Mouse (Mus musculus) kidney, embryonic 16.5 days (tissue): Measurements from ENCODE around the gene Wfikkn1. TPM values are rescaled to one million over a fixed set of nuclear protein-coding genes. Genes with fewer than 3 reads are reported as not detected.
"Not testable (repeated sequence)": the region's sequence is repeated elsewhere in the genome, so short reads cannot be mapped to it uniquely, and the experiment has no call there.

Experiments used
- ATAC-seq: fragments of 200-750 bp; cut with Nextera tagmentation; 2 replicates; pipeline ENCODE4 v1.8.0; 2017; ENCODE audit warnings: moderate TSS enrichment; ENCODE audit not compliant: low FRiP score, low TSS enrichment
- H3K27ac ChIP-seq: fragments of 300-500 bp; sonication (generic); 2 replicates; pipeline ENCODE4 v1.5.1; 2014; ENCODE audit warnings: low read length
- H3K27me3 ChIP-seq: fragments of 300-500 bp; sonication (generic); 2 replicates; pipeline ENCODE4 v1.6.1; 2014; ENCODE audit warnings: low read length, control low read depth, mixed read lengths; ENCODE audit not compliant: insufficient read depth
- H3K36me3 ChIP-seq: fragments of 300-500 bp; sonication (generic); 2 replicates; pipeline ENCODE4 v1.6.1; 2014; ENCODE audit warnings: low read length, control low read depth, mixed read lengths; ENCODE audit not compliant: insufficient read depth
- H3K4me1 ChIP-seq: fragments of 300-500 bp; sonication (generic); 2 replicates; pipeline ENCODE4 v1.6.1; 2014; ENCODE audit warnings: low read length, control low read depth, mixed read lengths; ENCODE audit not compliant: insufficient read depth
- H3K4me2 ChIP-seq: fragments of 300-500 bp; sonication (generic); replicated peaks from 2 replicates; pipeline ENCODE4 v1.6.1; 2014; ENCODE audit warnings: low read depth, low read length
- H3K4me3 ChIP-seq: fragments of 300-500 bp; sonication (generic); 2 replicates; pipeline ENCODE4 v1.5.1; 2014; ENCODE audit warnings: mild to moderate bottlenecking, low read length
- H3K9ac ChIP-seq: fragments of 300-500 bp; sonication (generic); replicated peaks from 2 replicates; pipeline ENCODE4 v1.6.1; 2014; ENCODE audit warnings: low read length
- H3K9me3 ChIP-seq: fragments of 300-500 bp; sonication (generic); 2 replicates; pipeline ENCODE4 v1.6.1; 2016; ENCODE audit warnings: low read length, control low read depth
- WGBS: fragments of 180-500 bp; shearing (Covaris S2); extraction: QIAGEN DNeasy Blood & Tissue Kit; methylation state at CpG from one replicate; pipeline ENCODE4 v1.1.7; 2014; 5-methylcytosine and 5-hydroxymethylcytosine counted together
- polyA plus RNA-seq: library from polyadenylated mRNA; unstranded; fragments of >200 nt; fragmentation: Nextera tagmentation; extraction: Ambion mirVana; gene quantifications from 2 replicates; pipeline ENCODE4 v1.2.1, GENCODE M21; 2015

Wfikkn1 gene
- polyA plus RNA-seq, 1 experiment from 2014 or later: 0.71 TPM

DNA sequence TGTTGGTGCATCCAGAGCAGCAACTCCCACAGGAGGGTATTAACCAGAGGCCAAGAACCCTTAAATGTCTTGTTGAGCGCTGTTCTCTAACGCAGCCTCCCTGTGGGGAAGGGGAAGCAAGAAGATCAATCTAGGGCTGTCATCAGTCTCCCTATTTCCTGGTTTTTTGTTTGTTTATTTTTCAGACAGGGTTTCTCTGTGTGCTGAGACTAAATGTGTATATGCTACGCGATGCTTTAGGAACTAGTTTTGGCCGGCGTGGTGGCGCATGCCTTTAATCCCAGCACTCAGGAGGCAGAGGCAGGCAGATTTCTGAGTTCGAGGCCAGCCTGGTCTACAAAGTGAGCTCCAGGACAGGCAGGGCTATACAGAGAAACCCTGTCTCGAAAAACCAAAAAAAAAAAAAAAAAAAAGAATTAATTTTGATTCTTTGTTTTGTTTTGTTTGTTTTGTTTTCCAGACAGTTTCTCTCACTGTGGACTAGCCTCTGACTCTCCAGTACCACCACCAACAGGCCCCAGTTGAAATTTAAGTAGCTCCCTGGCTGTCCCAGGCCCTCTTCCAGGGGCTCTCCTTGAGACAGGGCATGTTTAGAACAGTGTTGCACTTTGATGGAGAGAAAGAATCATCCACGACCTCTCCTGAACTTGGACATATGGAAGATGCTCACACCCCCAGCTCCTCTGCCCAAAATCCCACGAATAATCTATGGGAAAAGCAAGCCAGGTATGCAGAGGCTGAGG lies 7.1 kb downstream of the Wfikkn1 start:
- Histone ChIP-seq H3K9ac (no peak overlapping the region), H3K4me2 (peak overlapping the region; percentile 78), H3K27me3 (no peaks in the 10 kb centered on the region), H3K9me3 (no peaks in the 10 kb centered on the region), H3K4me3 (peak overlapping the region; percentile 75), H3K27ac (peak overlapping the region; percentile 96), H3K4me1 (peaks cover 29% of the 10 kb centered on the region), H3K36me3 (peaks cover 6% of the 10 kb centered on the region)
- WGBS: 73% methylated on average over 11 of the region's 11 CpGs
- no peak for ATAC-seq

DNA sequence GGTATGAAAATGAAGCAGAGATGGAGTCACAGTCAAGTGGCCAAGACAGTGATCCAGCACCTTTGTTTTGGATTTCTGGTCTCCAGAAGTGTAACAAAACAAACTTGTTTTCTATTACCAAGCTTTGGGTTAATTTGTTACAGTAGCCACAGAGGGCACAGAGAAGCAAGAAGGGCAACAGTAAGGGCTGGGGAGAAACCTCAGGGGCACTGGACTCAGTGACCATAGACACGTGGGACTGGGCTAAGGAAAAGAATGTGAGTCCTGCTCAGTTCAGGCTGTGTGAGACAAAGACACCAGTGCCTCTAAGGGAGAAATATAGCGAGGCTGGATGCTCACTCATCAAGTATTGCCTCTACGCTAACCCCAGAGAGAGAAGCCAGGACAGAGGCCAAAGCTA lies 8.0 kb downstream of the Wfikkn1 start:
- Histone ChIP-seq H3K27me3 (no peaks in the 10 kb centered on the region), H3K27ac (no peak overlapping the region), H3K9me3 (no peaks in the 10 kb centered on the region), H3K4me3 (no peak overlapping the region), H3K36me3 (no peaks in the 10 kb centered on the region), H3K9ac (no peak overlapping the region), H3K4me1 (peaks cover 34% of the 10 kb centered on the region), H3K4me2 (no peak overlapping the region)
- 78% methylated on average over 3 of the region's 3 CpGs for WGBS
- no peak for ATAC-seq

DNA sequence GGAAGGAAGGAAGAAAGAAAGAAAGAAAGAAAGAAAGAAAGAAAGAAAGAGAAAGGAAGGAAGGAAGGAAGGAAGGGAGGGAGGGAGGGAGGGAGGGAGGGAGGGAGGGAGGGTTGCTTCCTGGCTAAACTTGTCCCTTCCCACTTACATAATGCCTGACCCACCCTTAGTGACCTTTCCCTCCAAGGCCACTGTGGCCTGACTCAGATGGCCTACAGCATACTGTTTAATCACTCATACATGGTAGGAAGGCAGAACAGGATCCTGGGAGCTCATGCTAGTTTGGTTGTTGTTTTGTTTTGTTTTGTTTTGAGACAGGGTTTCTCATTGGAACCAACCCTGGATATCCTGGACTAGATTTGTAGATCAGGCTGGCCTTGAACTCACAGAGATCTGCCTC lies 9.1 kb downstream of the Wfikkn1 start:
- not testable (repeated sequence) for H3K9me3 ChIP-seq, H3K27ac ChIP-seq, H3K4me3 ChIP-seq, H3K9ac ChIP-seq, ATAC-seq, H3K4me2 ChIP-seq, H3K36me3 ChIP-seq, H3K27me3 ChIP-seq
- H3K4me1 ChIP-seq: peaks cover 33% of the 10 kb centered on the region

GRCm38 (mm10) chr17:25869954-25870353 lies 10.7 kb downstream of the Wfikkn1 start:
- ATAC-seq: no peak
- WGBS: 90% methylated on average over 2 of the region's 2 CpGs

DNA sequence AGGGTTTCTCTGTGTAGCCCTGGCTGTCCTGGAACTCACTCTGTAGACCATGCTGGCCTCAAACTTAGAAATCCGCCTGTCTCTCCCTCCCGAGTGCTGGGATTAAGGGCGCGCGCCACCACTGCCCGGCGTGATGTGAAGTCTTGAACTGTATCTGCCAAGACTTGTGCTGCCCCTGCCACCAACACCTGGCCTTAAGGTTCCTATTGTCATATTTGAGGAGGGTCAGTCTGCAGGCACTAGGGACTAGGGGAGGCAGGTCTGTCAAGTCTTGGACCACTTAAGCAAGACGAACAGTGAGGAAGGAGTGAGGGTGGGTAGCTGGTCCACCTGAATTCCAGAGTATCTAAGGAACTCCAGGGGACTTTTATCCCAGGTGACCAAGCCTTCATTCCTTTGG lies 11.2 kb downstream of the Wfikkn1 start:
- 94% methylated on average over 8 of the region's 8 CpGs for WGBS
- H3K27me3 ChIP-seq: no peaks in the 10 kb centered on the region
- no peak overlapping the region for H3K4me3 ChIP-seq
- no peak for ATAC-seq
- no peaks in the 10 kb centered on the region for H3K9me3 ChIP-seq
- no peak overlapping the region for H3K27ac ChIP-seq
- H3K9ac ChIP-seq: no peak overlapping the region
- H3K4me1 ChIP-seq: peaks cover 23% of the 10 kb centered on the region
- H3K36me3 ChIP-seq: 0 out of 2 replicates have a peak, but pooled peaks cover 6% of the 10 kb centered on the region
- H3K4me2 ChIP-seq: no peak overlapping the region

More at GRCm38 (mm10) chr17:25869954-25870353, 10.7 kb downstream of the Wfikkn1 start:
- Histone ChIP-seq H3K27ac (no peak overlapping the region), H3K27me3 (no peaks in the 10 kb centered on the region), H3K9me3 (no peaks in the 10 kb centered on the region), H3K4me1 (peaks cover 25% of the 10 kb centered on the region), H3K4me2 (no peak overlapping the region), H3K36me3 (0 out of 2 replicates have a peak, but pooled peaks cover 6% of the 10 kb centered on the region), H3K4me3 (no peak overlapping the region), H3K9ac (no peak overlapping the region)

DNA sequence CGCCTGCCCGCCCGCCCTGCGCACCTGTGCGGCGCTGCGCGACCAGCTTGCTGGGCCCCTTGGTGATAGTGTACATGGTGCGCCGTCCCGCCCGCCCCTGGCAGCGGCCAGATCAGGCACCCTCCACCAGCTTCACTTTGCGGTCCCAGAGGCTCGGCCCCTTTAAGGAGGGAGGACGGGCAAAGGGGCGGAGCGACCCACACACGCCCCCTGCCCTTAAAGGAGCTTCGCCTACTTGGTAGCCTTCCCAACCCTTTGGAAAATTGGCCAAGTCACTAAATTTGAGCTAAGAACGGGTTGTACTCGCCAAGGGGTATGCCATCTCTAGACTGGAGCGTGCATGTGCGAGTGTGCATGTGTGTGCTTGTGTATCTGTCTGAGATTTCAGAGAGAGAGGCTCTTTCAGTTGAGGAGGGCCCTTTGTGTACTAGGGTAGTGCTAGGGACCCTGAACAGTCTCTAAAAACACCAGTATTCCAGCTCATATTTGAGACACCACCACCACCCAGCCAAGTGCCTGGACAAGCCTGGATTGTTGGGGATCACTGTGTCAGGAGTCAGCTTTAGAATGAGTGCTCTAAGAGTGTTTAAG lies 12.0 kb downstream of the Wfikkn1 start, which contains the start of gene Mcrip2:
Mcrip2 (minus strand) TSS at position 164 of the 591 bp plus-strand sequence.
- Histone ChIP-seq H3K9ac (peak within 1 kb of the TSS; percentile 85), H3K4me1 (peaks cover 15% of the 10 kb centered on the region)

DNA sequence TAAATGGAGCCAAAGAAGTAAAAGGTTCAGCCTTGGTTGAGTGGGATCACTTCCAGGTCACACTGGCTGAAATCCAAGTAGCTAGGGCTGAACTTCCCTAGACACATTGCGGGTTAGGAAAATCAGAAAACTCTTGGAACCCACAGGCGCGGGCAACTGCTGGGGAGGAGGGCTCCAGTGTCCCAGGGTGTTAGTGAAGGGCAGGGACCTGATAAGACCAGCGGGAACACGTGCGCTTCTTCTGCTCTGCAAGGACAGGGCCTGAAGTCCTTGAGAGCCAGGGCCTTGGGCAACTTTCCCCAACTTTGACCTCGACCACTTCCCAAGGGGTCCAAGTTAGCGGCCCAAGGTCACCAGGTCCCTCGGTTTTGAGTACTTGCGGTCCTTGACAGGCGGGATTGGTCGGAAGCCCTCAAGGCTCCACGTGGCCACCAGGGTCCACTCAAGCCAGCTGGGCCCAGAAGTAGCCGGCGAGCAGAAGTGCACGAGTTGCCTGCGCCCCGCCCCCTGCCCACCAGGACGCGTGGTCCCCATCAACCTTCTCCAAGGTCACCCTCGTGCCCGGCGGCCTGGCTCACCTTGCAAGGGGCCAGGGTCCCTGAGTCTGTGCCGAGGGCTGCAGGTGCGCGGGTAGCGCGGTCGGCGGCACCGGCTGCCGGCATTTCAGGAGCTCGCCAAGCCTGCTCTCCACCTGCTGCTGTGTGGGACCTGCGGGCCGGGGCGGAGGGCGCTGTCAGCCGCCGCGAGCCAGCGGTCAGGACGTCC lies 12.6 kb downstream of the Wfikkn1 start:
- Histone ChIP-seq H3K4me3 (peak overlapping the region; percentile 96), H3K9ac (peak overlapping the region; percentile 85), H3K36me3 (peaks cover 14% of the 10 kb centered on the region), H3K9me3 (no peaks in the 10 kb centered on the region), H3K27ac (peak overlapping the region; percentile 88), H3K27me3 (no peaks in the 10 kb centered on the region), H3K4me2 (peak overlapping the region; percentile 94), H3K4me1 (peaks cover 15% of the 10 kb centered on the region)
- peak; percentile 58 for ATAC-seq
- WGBS: under 1% methylated on average over 41 of the region's 42 CpGs

More for the DNA sequence above, 12.0 kb downstream of the Wfikkn1 start, which contains the start of gene Mcrip2:
- H3K9me3 ChIP-seq: no peaks in the 10 kb centered on the region
- H3K4me2 ChIP-seq: peak within 1 kb of the TSS; percentile 94
- H3K4me3 ChIP-seq: peak within 1 kb of the TSS; percentile 96
- H3K36me3 ChIP-seq: peaks cover 10% of the 10 kb centered on the region
- peak; percentile 91 for ATAC-seq
- no peaks in the 10 kb centered on the region for H3K27me3 ChIP-seq
- peak within 1 kb of the TSS; percentile 88 for H3K27ac ChIP-seq
- WGBS: under 1% methylated on average over 24 of the region's 24 CpGs

DNA sequence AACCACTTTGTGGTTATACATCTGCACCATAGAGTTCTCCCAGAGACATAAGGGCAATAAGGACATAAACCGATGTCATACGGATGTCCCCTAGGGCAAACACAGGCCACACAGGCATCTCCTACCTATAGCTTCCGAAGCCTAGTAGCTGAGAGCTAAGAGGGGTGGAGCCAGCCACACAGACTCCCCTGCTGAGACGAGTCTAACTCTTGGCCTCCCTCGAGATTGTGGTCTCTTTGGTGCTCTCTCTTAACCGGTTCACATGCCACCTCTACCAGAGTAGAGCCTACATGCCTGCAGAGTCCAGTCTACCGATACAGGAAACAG lies 13.2 kb downstream of the Wfikkn1 start:
- H3K4me3 ChIP-seq: peak overlapping the region; percentile 96
- peak overlapping the region; percentile 94 for H3K4me2 ChIP-seq
- no peaks in the 10 kb centered on the region for H3K27me3 ChIP-seq
- H3K36me3 ChIP-seq: peaks cover 14% of the 10 kb centered on the region
- WGBS: 7% methylated on average over 7 of the region's 7 CpGs
- no peaks in the 10 kb centered on the region for H3K9me3 ChIP-seq
- peaks cover 15% of the 10 kb centered on the region for H3K4me1 ChIP-seq
- ATAC-seq: 0 out of 2 replicates have a peak, but pooled peaks have one; percentile 2
- H3K9ac ChIP-seq: peak overlapping the region; percentile 85
- peak overlapping the region; percentile 88 for H3K27ac ChIP-seq

- H3K4me1 ChIP-seq: peaks cover 23% of the 10 kb centered on the region
- H3K27me3 ChIP-seq: no peaks in the 10 kb centered on the region
- WGBS: 95% methylated on average over 3 of the region's 3 CpGs
- no peak overlapping the region for H3K4me3 ChIP-seq
- 0 out of 2 replicates have a peak overlapping the region, but pooled peaks have one; percentile 26 for H3K9ac ChIP-seq
- ATAC-seq: no peak
- no peak overlapping the region for H3K27ac ChIP-seq
- no peak overlapping the region for H3K4me2 ChIP-seq
- H3K9me3 ChIP-seq: no peaks in the 10 kb centered on the region
- H3K36me3 ChIP-seq: peaks cover 14% of the 10 kb centered on the region
Measured at GRCm38 (mm10) chr17:25866172-25866571, 14.5 kb downstream of the Wfikkn1 start.
